Mouse (Mus musculus) cerebellum, postnatal 14 days (tissue): ENCODE results near the gene B4galnt3.
A peak's percentile ranks its signal among the peaks of the same experiment; 100 is the strongest.

Experiments used
- DNase-seq, 2 experiments: peaks; one replicate each; pipeline ENCODE4 v3.0.0; 2021; ENCODE audit warnings: mixed read lengths in 2 of 2

B4galnt3 gene

DNA sequence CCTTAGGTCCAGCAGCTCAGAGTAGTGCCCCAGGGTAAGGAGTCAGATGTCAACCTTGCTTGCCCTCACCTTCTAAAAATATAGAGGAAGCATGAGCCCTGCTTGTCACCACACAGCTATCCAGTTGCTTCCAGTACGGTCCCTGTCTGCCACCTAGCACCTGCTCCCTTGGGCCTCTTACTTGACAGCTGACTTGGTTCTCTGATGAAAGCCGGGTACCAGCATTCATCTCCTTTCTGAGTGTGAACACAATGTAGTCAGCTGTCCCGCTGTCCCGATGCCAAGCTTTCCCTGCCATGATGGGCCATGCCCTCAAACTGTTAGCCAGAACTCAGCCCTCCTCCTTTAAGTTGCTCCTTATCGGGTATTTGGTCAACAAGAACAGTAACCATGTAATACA is 112.2 kb downstream of the B4galnt3 start:
- DNase-seq, result no peak

DNA sequence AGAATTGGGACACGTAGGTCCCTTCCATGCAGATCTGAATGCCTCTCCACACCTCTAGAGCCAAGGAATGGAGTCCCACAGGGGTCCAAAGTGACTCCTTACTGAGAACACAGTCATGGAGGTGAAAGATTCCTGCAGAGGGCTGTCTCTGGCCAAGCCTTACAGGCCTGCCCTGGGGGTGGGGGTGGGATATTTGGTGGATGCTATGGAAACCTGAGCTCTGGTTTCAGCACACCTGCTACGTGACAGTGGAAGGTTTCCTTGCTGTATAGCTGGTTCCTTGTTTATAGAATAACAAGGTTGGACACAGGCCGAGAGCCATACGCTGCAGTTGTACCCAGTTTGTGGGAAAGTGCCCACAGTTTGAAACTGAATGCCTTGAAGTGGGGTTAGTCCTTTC is 113.9 kb downstream of the B4galnt3 start:
- DNase-seq, result no peak

DNA sequence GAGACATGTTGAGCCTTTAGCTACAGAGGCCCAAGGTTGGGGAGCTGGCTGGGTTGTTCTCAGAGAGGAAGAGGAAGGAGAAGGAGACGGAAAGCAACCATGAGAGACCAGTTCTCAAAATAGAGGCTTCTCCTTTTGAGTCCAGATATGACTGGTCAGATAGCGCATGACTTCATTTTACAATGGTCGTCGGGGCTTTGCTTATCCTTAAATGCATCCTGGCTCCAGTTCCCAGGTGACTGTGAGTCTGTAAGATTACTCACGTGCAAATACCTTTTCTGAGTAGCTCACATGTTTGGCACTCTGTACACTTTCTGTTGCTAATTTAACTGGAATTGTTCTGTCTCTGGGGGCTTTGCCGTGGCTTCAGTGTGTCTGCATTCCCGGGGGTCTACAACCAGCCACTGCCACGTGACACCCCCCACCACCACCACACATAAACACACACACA is 114.6 kb downstream of the B4galnt3 start:
- DNase-seq, result no peak

DNA sequence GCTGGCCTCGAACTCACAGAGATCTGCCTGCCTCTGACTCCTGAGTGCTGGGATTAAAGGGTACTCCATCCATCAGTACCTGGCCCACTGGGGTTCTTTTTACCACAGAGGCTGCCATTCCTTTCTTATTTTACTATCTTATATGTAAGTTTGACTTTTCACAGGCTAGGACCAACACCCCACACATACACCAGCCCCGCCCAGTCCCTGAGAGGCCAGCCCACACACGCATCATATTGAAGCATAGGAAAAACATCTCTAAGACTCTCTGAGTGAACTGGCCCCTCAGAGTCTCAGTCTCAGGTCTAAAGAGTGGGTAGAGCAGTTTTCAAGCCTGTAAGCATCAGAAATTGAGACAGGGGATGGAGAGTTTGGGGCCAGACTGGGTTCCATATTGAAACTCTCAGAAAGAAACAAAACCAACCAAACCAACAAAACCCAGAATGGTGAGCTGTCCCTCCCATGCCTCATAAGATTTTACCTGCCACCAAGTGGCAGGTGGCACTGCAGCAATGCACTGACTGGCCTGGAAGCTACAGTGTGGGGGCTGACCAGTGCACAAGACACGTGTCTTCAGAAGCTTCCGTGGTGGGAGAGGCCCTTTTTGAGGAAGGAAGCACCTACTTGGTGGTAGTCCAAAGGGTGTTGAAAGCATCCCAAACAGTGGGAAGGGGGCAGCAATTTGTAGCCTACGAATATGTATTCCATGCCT is 115.2 kb downstream of the B4galnt3 start:
- DNase-seq, result no peak

DNA sequence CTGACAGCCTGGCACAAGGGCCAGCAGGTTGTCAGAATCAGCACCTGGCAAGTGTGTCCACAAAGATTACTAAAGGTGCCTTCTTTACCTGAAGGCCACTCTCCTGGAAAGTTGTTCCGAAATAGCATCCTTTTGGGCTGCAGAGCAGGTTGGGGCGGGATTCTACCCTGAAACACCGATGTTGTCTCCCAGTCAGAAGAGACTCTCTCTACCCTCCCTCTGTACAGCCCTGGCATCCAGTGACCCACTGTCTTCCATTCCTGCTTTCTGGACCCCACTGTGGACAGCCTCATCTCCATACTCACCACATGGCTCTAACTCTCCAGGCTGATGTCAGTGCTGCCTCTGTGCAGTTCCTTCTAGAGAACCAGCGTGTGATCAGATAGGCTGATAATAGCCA is 118.7 kb downstream of the B4galnt3 start:
- DNase-seq, result no peak

DNA sequence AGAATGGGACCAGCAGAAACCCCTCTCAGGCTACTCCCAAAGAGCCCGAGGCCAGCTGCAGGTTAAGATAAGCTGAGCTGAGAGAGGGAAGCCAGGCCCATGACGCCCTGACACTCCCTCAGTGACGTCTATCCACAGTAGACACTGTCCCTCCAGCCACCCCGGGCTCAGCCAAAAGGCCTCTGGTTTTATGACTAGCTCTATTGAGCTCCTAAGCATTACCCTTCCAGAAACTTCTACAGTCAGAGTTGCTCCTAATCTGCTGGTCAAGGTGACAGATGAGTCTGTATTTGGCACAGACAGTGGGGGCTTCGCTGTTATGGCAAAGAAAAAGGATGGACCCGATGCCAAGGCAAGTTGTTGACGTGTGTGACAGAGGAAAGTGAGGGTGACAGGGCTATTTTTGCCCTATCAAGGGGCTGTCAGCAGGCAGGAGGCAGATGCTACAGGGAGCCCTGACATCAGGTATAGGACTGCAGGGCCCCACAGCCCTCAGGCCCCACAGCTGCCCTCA is 119.7 kb downstream of the B4galnt3 start:
- no peak for DNase-seq

DNA sequence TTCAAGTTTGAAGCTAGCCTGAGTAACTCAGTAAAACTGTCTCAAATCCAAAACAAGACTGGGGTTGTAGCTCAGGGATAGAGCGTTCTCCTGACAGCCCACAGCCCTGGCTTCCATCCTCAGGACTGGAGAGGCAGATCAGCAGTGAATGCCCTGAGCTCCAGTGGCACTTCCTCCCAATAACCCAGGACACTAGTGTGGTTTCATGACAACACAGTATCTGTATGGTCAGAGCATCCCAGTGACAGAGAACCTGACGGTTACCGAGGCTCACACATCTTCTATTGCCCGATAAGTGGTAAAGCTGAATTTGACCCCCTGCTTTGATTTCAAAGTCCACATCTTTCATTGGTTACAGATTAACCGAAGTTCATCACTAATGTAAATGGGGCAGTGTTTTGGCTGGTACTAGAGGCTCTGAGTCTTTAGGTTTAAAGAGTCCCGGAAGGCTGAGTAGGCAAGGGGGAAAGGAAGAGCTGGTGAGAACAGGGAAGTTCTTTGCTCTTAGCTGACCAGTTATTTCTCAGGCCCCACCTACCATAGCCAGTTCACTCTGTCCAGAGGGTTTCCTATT is 120.2 kb downstream of the B4galnt3 start:
- no peak for DNase-seq

DNA sequence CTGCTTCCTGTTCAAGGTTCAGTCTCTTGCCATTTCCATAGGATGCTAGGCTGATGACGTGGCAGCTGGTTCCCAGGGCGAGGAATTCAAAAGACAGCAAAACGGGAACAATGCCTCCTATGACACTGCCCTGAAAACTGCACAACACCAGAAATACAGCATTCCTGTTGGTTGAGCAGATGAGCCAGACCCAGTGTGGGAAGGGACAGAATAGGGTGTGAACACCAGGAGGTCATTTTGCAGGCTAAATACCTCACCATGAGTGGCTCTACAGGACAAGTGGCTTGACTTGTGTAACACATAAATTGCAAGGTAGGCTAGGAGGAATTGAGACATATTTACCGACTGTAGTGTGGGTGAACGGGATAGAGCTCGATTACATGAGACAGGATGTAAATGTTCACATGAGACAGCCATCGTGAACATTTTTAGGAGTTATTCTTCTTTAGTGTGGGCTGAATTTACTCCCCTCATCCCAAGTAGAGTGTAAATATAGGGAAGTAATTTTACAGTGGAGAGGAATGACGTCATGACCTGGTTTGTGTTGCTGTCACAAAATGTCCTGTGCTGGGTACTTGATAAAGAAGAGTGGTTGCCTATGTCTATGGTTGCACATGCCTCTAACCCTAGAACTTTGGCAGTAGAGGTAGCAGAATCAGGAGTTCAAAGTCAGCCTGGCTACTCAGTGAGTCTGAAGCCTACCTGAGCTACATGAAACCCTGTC is 121.9 kb downstream of the B4galnt3 start:
- DNase-seq, result no peak

DNA sequence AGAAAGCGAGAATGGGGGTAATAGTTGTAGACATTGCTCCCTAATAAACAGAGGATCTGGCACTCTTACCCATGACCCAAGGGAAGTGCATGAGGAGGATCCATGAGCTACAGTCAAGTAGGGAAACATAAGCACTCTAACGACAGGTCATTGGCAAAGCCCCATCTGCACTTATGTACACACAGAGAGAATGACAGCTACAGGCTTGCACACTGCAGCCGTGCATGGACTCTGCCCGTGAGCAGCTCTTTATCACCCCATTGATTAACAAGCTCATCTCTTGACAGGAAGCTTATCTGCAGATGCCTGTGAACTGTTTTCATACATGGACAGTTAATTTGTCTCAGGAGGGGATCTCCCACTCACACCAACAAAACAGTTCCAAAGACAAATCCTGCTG is 126.8 kb downstream of the B4galnt3 start:
- no peak for DNase-seq

DNA sequence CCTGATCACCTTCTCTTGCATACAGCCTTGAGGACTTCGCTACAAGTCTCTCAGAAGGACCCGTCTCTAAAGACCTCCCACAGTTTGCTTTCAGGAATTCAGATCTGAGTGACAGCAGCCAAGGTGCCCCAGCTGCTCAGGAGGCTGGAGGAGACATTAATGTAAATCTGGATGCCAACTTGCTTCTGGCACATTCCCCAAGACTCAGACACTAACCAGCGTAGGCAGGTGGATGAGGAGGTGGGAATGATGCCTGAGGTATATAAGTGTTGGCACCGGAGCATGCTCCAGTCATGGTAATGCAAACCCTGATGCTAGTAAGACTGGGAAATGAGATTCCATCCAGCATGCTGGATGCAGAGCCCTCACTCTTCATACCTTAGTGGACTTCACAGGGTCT is 129.6 kb downstream of the B4galnt3 start:
- no peak for DNase-seq

DNA sequence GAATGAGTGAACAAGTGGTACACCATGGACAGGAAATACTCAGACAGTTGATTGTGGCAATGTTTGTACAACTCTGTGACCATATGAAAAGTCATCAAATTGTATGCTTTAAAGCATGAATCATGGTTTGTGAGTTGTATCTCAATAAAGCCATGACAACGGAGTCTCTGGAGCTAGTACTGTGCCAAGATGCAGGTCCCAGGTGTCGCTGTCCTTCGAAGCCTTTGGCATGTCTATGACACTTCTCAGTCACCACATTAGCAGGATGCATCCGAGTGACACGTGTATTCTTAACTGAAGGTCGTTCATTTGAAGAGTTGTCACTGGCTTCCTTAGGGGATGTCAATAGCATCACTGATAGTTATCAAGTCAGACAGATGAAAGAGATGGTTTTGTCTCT is 131.4 kb downstream of the B4galnt3 start:
- DNase-seq, result no peak

DNA sequence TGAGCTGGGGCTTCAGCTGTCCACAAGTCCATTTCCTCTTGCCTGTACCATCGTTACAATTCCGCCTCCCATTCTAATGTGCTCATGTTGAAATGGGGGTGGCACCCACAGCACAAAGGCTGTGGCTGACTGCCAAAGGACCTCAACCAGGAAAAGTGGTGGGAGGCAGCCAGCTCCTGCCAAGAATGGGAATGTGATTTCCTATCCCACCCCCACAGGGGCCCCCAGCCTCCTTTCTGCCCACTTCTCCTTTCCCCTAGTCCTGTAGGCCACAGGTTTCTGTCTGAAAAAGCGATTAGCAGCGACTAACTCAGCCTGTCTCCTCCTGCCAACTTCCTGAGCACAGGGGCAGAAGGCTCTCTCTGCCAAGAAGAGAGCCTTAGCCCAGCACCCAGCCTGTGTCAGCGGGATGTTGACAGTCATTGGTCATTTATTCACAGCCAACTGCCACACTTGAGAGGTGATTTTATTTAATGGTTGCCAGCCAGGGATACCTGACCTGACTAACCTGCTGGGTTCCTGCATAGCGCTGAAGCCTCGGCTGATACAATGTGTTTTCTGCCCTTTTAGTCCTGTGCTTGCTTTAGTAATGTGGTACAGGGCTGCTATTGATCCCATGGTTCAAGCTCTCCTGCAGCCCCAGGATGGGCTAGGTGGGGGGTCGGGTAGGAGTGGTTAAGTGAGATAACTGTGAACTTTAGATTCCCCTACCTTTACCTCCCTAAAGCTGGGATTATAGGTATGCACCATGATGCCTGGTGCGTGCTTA is 135.0 kb downstream of the B4galnt3 start:
- peak; percentile 42 to 67 for DNase-seq

DNA sequence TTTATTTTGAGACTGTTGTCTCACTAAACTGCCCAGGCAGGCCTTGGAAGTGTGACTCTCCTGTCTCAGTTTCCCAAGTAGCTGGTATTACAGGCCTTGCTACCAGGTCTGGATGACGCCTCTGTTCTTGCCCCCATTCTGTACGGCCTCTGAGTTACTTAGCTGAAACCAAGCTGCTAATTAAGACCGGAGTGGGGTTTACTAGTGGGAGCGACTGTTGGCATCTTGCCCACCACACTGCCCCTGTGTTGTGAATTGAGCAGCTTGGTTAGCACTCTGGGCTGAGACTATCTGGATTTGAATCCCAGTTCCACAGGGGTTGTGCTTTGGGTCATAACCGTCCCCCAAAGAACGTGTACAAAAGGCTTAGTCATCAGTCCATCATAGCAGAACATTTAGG is 136.9 kb downstream of the B4galnt3 start:
- DNase-seq, result no peak

DNA sequence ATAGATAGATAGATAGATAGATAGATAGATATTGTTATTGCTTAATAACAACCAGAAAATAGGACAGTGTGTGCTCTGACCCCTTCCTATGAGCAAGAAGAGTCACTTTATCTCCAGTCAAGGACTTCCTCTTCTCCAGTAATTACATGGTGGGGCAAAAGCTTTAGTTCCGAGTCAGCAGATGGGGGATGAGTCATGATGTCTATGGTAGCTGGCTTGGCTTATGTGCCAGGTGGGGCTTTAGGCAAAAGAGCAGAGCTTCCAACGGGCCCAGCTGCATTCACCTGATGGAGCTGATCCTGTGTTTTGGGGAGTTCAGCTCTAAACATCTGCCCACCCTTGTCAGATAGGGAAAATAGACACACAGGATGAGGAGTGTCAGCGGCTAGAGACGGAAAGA is 138.8 kb downstream of the B4galnt3 start:
- DNase-seq, result no peak

DNA sequence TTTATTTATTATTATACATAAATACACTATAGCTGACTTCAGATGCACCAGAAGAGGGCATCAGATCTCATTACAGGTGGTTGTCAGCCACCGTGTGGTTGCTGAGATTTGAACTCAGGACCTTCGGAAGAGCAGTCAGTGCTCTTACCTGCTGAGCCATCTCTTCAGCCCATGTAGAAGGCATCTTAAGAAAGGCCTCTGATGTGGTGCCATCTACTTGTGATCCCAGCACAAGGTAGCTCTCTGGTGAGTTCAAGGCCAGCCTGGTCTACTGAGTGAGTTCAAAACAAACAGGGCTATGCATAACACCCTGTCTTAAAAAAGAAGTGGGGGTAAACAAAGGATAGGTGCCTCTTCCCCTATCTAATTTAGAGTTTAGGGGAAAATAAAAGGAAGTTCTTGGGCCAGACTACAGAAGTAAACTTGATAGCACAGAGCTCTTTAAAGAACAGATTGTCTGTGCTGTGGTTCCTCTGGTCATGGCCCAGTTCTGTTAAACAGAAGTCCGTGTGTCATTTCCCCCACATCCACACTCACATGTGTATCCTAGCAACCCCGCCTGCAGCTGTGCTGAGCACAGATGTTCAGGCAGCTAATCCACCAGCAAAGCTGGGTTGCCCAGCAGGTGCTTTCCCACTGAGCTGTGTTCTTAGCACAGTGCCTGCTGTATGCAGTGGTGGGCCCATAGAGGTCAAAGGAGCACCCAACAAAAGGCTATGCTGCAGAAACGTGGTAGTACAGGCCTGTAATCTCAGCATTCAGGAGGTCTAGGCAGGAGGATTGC is 139.6 kb downstream of the B4galnt3 start:
- DNase-seq, result no peak
